Mouse (Mus musculus) neural tube, embryonic 13.5 days (tissue): ENCODE results near the gene Cpeb3. TPM values are rescaled to one million over a fixed set of nuclear protein-coding genes. Genes with fewer than 3 reads are reported as not detected.

Source experiments
- ATAC-seq: fragments of 200-750 bp; cut with Nextera tagmentation; 2 replicates; pipeline ENCODE4 v1.8.0; 2017; ENCODE audit warnings: low read depth, mild to moderate bottlenecking, moderate TSS enrichment, moderate library complexity
- H3K27ac ChIP-seq: fragments of 300-500 bp; sonication (generic); replicated peaks from 2 replicates; pipeline ENCODE4 v1.5.1; 2015; ENCODE audit warnings: moderate library complexity, mild to moderate bottlenecking, inconsistent platforms
- H3K27me3 ChIP-seq: fragments of 300-500 bp; sonication (generic); 2 replicates; pipeline ENCODE4 v1.6.1; 2015; ENCODE audit warnings: mild to moderate bottlenecking, inconsistent platforms
- H3K36me3 ChIP-seq: fragments of 300-500 bp; sonication (generic); 2 replicates; pipeline ENCODE4 v1.6.1; 2015; ENCODE audit warnings: mild to moderate bottlenecking, inconsistent platforms
- H3K4me1 ChIP-seq: fragments of 300-500 bp; sonication (generic); replicated peaks from 2 replicates; pipeline ENCODE4 v1.6.1; 2015; ENCODE audit warnings: inconsistent platforms
- H3K4me2 ChIP-seq: fragments of 300-500 bp; sonication (generic); 2 replicates; pipeline ENCODE4 v1.6.1; 2015; ENCODE audit warnings: inconsistent platforms, mild to moderate bottlenecking, moderate library complexity
- H3K4me3 ChIP-seq: fragments of 300-500 bp; sonication (generic); 2 replicates; pipeline ENCODE4 v1.5.1; 2015; ENCODE audit warnings: mild to moderate bottlenecking, inconsistent platforms
- H3K9ac ChIP-seq: fragments of 300-500 bp; sonication (generic); 2 replicates; pipeline ENCODE4 v1.6.1; 2015; ENCODE audit warnings: moderate library complexity, mild to moderate bottlenecking, inconsistent platforms
- H3K9me3 ChIP-seq: fragments of 300-500 bp; sonication (generic); 2 replicates; pipeline ENCODE4 v1.6.1; 2016; ENCODE audit warnings: inconsistent platforms
- WGBS: fragments of 180-500 bp; shearing (Covaris S2); methylation state at CpG from one replicate; pipeline ENCODE4 v1.1.7; 2015; 5-methylcytosine and 5-hydroxymethylcytosine counted together
- polyA plus RNA-seq: library from polyadenylated mRNA; unstranded; fragments of >200 nt; fragmentation: Nextera tagmentation; extraction: Ambion mirVana; gene quantifications from 2 replicates; pipeline ENCODE4 v1.2.1, GENCODE M21; 2015

The Cpeb3 gene
- polyA plus RNA-seq, 1 experiment from 2014 or later: 11.2 TPM

DNA sequence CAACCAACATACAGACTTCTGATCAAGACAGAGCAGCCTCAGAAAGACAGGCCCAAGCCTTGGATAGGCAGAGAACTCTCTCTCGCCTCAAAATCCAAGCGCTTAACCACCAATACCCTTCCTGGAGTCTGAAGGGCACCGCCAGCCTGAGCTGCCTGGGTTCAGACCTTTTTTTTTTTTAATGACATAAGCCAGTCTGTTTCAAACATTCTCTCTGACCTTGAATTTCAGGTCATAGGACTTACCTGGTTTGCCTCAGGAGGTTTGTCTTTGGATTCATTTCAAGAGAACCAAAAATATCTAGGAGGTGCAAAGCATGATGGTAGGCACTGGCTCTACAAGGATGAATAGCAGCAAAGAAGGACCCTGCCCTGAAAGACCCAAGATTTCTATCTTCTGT lies 134.1 kb downstream of the Cpeb3 start:
- 96% methylated on average over 3 of the region's 3 CpGs for WGBS
- ATAC-seq: no peak
- no peak overlapping the region for H3K9ac ChIP-seq
- H3K27ac ChIP-seq: no peak overlapping the region
- H3K27me3 ChIP-seq: no peaks in the 10 kb centered on the region
- H3K9me3 ChIP-seq: no peaks in the 10 kb centered on the region
- peaks cover 11% of the 10 kb centered on the region for H3K4me1 ChIP-seq
- no peak overlapping the region for H3K4me3 ChIP-seq
- no peak overlapping the region for H3K4me2 ChIP-seq
- H3K36me3 ChIP-seq: no peaks in the 10 kb centered on the region

DNA sequence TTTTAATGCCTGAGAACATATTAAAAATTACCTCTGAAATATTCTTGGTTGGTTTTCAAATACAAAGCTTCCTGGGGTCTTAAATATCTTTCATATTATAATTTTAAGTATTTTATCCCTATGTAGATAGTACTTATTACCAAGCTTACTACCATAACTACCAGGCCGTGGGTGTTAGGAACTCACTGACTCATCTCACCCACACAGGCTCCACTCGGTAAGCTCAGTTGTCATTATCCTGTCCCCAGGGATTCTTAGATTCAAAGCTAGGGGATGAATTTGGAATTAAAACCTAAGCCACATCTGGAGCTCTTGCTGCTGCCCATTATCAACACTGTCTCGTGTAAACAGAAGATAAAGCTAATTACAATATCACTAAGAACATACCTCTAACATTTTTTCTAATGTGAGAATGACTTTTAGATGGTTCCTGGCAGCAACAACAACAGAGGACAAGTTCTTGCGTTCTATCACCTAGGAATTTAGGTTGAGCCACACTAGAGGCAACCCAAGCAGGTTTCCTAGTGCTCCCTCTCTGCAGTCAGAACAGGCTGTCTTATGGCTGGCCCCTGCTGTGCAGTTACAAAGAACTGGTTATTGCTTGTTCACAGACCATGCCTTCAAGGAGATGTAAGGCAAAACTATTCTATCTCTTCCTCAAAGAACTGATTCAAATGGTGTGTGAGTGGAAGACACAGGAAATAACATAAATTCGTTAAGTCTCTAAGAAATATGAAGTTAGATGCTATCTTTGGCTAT lies 135.4 kb downstream of the Cpeb3 start:
- no peak overlapping the region for H3K4me2 ChIP-seq
- no peaks in the 10 kb centered on the region for H3K36me3 ChIP-seq
- H3K27me3 ChIP-seq: no peaks in the 10 kb centered on the region
- H3K27ac ChIP-seq: peak overlapping the region; percentile 28; the same call in 1 of the 2 replicates
- 49% methylated on average over 5 of the region's 5 CpGs for WGBS
- no peaks in the 10 kb centered on the region for H3K9me3 ChIP-seq
- H3K9ac ChIP-seq: no peak overlapping the region
- no peak overlapping the region for H3K4me3 ChIP-seq
- peaks cover 11% of the 10 kb centered on the region for H3K4me1 ChIP-seq
- ATAC-seq: no peak

- WGBS: 86% methylated on average over 4 of the region's 4 CpGs
- no peak overlapping the region for H3K4me3 ChIP-seq
- 0 out of 2 replicates have a peak, but pooled peaks have one; percentile 34 for ATAC-seq
- H3K4me1 ChIP-seq: peaks cover 11% of the 10 kb centered on the region
- H3K36me3 ChIP-seq: no peaks in the 10 kb centered on the region
- H3K27ac ChIP-seq: no peak overlapping the region
- H3K4me2 ChIP-seq: no peak overlapping the region
- H3K9me3 ChIP-seq: no peaks in the 10 kb centered on the region
- no peaks in the 10 kb centered on the region for H3K27me3 ChIP-seq
- H3K9ac ChIP-seq: no peak overlapping the region
These were observed 139.2 kb downstream of the Cpeb3 start for GRCm38 (mm10) chr19:37069243-37069642.

DNA sequence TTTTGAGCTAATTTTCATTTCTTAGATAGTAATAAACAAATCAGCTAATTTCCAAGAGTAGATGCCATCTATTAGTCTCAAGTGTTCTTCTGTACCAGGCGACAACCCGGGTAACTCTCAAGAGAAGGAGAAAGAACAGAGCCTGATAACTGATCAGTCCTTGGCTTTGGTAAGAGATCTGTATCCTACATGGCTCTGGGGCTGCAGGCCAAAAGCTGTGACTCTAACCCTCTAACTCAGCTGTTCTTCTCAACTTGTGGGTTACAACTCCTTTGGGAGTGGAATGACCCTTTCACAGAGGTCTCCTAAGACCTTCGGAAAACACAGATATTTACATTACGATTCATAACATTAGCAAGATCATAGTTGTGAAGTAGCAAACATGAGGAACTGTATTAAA lies 148.3 kb downstream of the Cpeb3 start:
- Histone ChIP-seq H3K9me3 (no peaks in the 10 kb centered on the region), H3K4me2 (no peak overlapping the region), H3K4me3 (no peak overlapping the region), H3K4me1 (no peaks in the 10 kb centered on the region), H3K27ac (no peak overlapping the region), H3K9ac (no peak overlapping the region), H3K27me3 (no peaks in the 10 kb centered on the region), H3K36me3 (no peaks in the 10 kb centered on the region)
- no peak for ATAC-seq
- 93% methylated on average over 4 of the region's 4 CpGs for WGBS

DNA sequence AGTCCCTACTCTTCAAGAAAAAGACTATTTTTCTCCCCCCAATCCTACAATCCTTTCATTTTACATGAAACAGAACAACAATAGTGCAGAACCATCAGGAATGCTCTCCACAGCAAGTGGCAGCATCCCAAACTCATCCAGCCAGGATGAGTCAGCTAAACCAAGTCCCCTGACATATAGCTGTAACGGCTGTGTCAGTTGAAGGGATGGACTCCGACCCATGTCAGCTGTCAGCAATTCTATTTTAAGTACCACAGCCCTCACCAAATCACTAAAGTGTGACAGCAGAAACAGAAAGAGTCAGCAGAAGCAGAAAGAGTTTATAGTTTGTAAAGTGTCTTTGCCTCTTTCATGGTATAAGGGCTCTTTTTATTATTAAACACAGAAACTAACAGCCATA lies 148.8 kb downstream of the Cpeb3 start:
- no peak for ATAC-seq
- Histone ChIP-seq H3K9ac (no peak overlapping the region), H3K36me3 (no peaks in the 10 kb centered on the region), H3K4me2 (no peak overlapping the region), H3K27me3 (no peaks in the 10 kb centered on the region), H3K4me1 (no peaks in the 10 kb centered on the region), H3K4me3 (no peak overlapping the region), H3K9me3 (no peaks in the 10 kb centered on the region), H3K27ac (no peak overlapping the region)
- WGBS: 75% methylated on average over 2 of the region's 2 CpGs

DNA sequence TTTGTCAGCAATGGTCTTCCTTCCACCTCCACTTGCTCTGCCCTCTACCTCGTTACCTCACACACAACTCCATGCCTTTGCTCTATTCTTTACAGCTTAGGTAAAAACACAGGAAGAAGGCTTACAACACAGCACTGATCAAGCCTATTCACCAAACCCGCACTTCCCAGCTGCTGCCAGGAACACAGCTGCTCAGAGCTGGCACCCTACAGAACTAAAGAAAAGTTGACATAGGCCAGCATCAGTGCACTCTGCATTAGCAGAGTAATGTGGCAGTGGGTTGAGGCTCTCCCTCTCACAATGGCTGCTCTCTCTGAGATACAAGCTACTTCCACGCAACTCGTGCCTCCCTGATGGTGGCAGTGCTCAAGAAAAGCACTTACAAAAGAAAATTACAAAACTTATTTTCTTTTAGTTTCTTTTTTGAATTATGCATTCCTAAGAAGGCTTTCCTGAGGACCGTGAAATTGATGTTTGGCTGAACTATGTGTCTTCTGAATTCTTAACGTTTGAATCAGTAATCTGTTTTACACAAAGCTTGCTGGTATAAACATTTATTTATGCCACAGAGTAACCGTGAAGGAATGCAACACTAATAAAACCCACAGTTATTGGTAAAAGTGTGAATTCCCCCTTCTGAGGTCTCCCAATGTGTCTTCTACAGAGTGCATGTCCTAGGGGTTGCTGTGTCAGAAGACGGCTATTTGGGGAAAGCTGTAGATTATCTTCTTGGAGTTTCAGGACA lies 151.1 kb downstream of the Cpeb3 start:
- Histone ChIP-seq H3K4me1 (no peaks in the 10 kb centered on the region), H3K27me3 (no peaks in the 10 kb centered on the region), H3K9ac (no peak overlapping the region), H3K27ac (no peak overlapping the region), H3K9me3 (no peaks in the 10 kb centered on the region), H3K4me2 (no peak overlapping the region), H3K36me3 (no peaks in the 10 kb centered on the region), H3K4me3 (no peak overlapping the region)
- WGBS: 69% methylated on average over 8 of the region's 8 CpGs
- no peak for ATAC-seq

DNA sequence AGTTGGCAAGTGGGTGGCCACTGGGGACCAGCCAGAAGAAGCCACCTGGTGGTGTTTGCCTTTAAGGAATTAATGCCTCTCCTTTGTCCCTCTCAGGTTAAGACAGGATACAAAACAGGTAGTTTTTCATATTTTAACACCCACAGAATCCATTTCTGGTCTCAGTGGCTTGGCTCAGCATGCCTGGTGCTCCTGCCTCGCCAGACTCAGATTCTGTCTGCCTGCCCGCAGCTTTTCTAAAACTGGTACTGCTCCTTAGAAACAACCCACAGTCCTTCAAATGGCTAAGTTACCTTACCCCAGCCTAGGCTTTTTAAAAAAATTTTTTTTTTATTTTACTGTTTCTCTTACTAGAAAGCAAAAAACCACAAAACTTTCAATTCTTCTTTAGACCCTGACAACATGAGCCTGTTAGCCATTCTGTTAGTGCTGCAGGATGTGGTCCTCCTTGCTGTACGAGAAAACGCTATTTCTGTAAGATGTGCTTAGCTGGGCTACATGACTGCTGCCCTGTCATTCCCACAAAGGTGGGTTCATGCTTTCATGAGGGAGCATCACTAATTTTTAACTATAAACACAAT lies 152.3 kb downstream of the Cpeb3 start:
- no peaks in the 10 kb centered on the region for H3K4me1 ChIP-seq
- no peak for ATAC-seq
- no peaks in the 10 kb centered on the region for H3K9me3 ChIP-seq
- no peak overlapping the region for H3K27ac ChIP-seq
- H3K4me2 ChIP-seq: no peak overlapping the region
- H3K36me3 ChIP-seq: no peaks in the 10 kb centered on the region
- H3K4me3 ChIP-seq: no peak overlapping the region
- no peak overlapping the region for H3K9ac ChIP-seq
- H3K27me3 ChIP-seq: no peaks in the 10 kb centered on the region
- WGBS: 84% methylated on average over 4 of the region's 4 CpGs

DNA sequence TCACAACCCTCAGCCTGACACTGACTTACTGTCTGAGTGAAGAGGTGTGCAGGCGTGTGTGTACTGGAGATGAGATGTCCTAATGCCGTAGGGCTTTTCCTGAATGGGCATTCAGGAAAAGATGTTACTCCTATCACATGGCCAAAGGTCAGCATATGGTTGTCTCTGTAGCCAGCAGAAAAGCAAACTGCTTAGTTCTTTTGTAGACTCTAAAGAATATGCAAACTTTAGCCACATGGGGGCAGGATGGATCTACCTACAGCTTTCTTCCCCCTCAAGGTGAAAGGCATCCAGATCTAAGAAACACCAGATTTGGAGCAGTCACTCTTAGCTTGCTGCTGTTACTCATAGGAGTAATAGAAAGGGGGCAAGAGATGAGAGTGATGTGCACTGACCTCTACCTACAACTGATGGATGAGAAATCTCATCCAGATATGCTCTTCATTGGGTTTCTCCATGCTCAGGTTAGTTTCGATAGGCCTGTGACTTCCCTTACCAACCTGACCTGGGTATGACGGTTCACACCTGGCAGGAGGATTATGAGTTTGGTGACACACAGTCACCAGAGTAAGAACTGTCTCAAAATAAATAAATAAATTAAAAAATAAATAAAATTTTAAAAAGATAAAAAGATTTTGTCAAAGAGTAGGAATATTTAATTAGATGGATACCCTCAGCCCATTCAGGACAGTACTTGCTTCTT lies 157.6 kb downstream of the Cpeb3 start:
- H3K9me3 ChIP-seq: no peaks in the 10 kb centered on the region
- H3K4me3 ChIP-seq: no peak overlapping the region
- ATAC-seq: peak; percentile 47; the same call in 1 of the 2 replicates
- no peak overlapping the region for H3K27ac ChIP-seq
- no peak overlapping the region for H3K4me2 ChIP-seq
- no peaks in the 10 kb centered on the region for H3K36me3 ChIP-seq
- H3K9ac ChIP-seq: no peak overlapping the region
- WGBS: 70% methylated on average over 4 of the region's 4 CpGs
- H3K27me3 ChIP-seq: no peaks in the 10 kb centered on the region
- H3K4me1 ChIP-seq: no peaks in the 10 kb centered on the region

GRCm38 (mm10) chr19:37048507-37048906 lies 159.9 kb downstream of the Cpeb3 start:
- Histone ChIP-seq H3K4me2 (no peak overlapping the region), H3K4me3 (no peak overlapping the region), H3K27ac (no peak overlapping the region), H3K36me3 (peaks cover 9% of the 10 kb centered on the region; the same call in 1 of the 2 replicates), H3K27me3 (no peaks in the 10 kb centered on the region), H3K4me1 (no peaks in the 10 kb centered on the region), H3K9me3 (no peaks in the 10 kb centered on the region), H3K9ac (no peak overlapping the region)
- 89% methylated on average over 6 of the region's 6 CpGs for WGBS
- ATAC-seq: no peak

GRCm38 (mm10) chr19:37044431-37044830 lies 164.0 kb downstream of the Cpeb3 start:
- H3K9ac ChIP-seq: no peak overlapping the region
- no peak for ATAC-seq
- WGBS: 81% methylated on average over 10 of the region's 10 CpGs
- H3K4me2 ChIP-seq: no peak overlapping the region
- 0 out of 2 replicates have a peak, but pooled peaks cover 4% of the 10 kb centered on the region for H3K4me1 ChIP-seq
- no peak overlapping the region for H3K4me3 ChIP-seq
- no peaks in the 10 kb centered on the region for H3K27me3 ChIP-seq
- H3K9me3 ChIP-seq: no peaks in the 10 kb centered on the region
- peaks cover 14% of the 10 kb centered on the region for H3K36me3 ChIP-seq
- no peak overlapping the region for H3K27ac ChIP-seq

- H3K4me1 ChIP-seq: 0 out of 2 replicates have a peak, but pooled peaks cover 4% of the 10 kb centered on the region
- ATAC-seq: no peak
- H3K27ac ChIP-seq: no peak overlapping the region
- no peaks in the 10 kb centered on the region for H3K27me3 ChIP-seq
- H3K36me3 ChIP-seq: peaks cover 22% of the 10 kb centered on the region
- no peak overlapping the region for H3K4me3 ChIP-seq
- no peak overlapping the region for H3K4me2 ChIP-seq
- H3K9me3 ChIP-seq: no peaks in the 10 kb centered on the region
- no peak overlapping the region for H3K9ac ChIP-seq
These were observed 167.5 kb downstream of the Cpeb3 start for GRCm38 (mm10) chr19:37040906-37041305.

- Histone ChIP-seq H3K27ac (no peak overlapping the region), H3K9me3 (no peaks in the 10 kb centered on the region), H3K9ac (no peak overlapping the region), H3K4me2 (no peak overlapping the region), H3K27me3 (no peaks in the 10 kb centered on the region), H3K36me3 (no peaks in the 10 kb centered on the region; the same call in 1 of the 2 replicates), H3K4me1 (no peaks in the 10 kb centered on the region), H3K4me3 (no peak overlapping the region)
- 91% methylated on average over 2 of the region's 2 CpGs for WGBS
- no peak for ATAC-seq
These were observed 176.0 kb downstream of the Cpeb3 start for GRCm38 (mm10) chr19:37032364-37032763.
